Comparison of ENCODE assay signal across 8 mouse cellular contexts in genomic region chr4:54949561-54949940, GRCm38 (mm10). TPM values are rescaled to one million over a fixed set of nuclear protein-coding genes. Genes with fewer than 3 reads are reported as not detected.
DNase-seq lines count a peak whose midpoint lies in the region; ATAC-seq and TF ChIP-seq lines count a peak whose summit lies in the region.

No protein-coding gene starts in this region.

- no peak for TF ChIP-seq EP300 in ES-Bruce4 (IDR thresholded peaks at IDR 0.05; ENCODE audit: insufficient read depth, low read depth, low read length)

- peak; percentile 88 for DNase-seq in heart, adult 11 months
- DNase-seq in heart, postnatal 36 days, result no peak
- DNase-seq in frontal cortex, postnatal 25 days (ENCODE audit: low spot score in 2 of 2), result no peak

- H3K27ac ChIP-seq in ES-Bruce4 (ENCODE audit: insufficient read depth, low read length), result peak overlapping the region; percentile 48; the same call in 1 of the 2 replicates
- H3K27ac ChIP-seq in embryonic facial prominence, embryonic 13.5 days, result peak overlapping the region; percentile 98
- peak overlapping the region; percentile 95 for H3K27ac ChIP-seq in intestine, embryonic 16.5 days (ENCODE audit: low read length)
- H3K27ac ChIP-seq in midbrain, embryonic 16.5 days (ENCODE audit: low read length), result peak overlapping the region; percentile 99

- no peaks in the 10 kb centered on the region for H3K9me3 ChIP-seq in ES-Bruce4 (replicated peaks; ENCODE audit: control insufficient read depth, insufficient read depth, low read length, poor library complexity, severe bottlenecking)
- no peaks in the 10 kb centered on the region for H3K9me3 ChIP-seq in embryonic facial prominence, embryonic 13.5 days
- no peaks in the 10 kb centered on the region for H3K9me3 ChIP-seq in intestine, embryonic 16.5 days (ENCODE audit: control insufficient read depth, low read length)
- no peaks in the 10 kb centered on the region for H3K9me3 ChIP-seq in midbrain, embryonic 16.5 days (replicated peaks; ENCODE audit: control insufficient read depth, low read length, poor library complexity, severe bottlenecking)

- intact Hi-C loops in heart, postnatal 36 days (cut with DNase I), result loop anchor here (5.0 to 10.0 kb wide), 4 partner anchors 128 to 1015 kb away; no protein-coding TSS in a partner anchor

- no peak for ATAC-seq in embryonic facial prominence, embryonic 13.5 days (ENCODE audit: insufficient number of reproducible peaks, insufficient read depth, low FRiP score, low TSS enrichment, low read depth)
- ATAC-seq in intestine, embryonic 16.5 days, result no peak
- no peak for ATAC-seq in midbrain, embryonic 16.5 days
- no peak for ATAC-seq in monocyte, adult 5-6 weeks (replicated peaks; ENCODE audit: insufficient number of reproducible peaks, low FRiP score, low TSS enrichment, poor library complexity, severe bottlenecking)

- no peaks in the 10 kb centered on the region for H3K4me1 ChIP-seq in ES-Bruce4 (ENCODE audit: control insufficient read depth, insufficient read depth, low read length)
- H3K4me1 ChIP-seq in embryonic facial prominence, embryonic 13.5 days, result peaks cover 30% of the 10 kb centered on the region
- peaks cover 21% of the 10 kb centered on the region for H3K4me1 ChIP-seq in intestine, embryonic 16.5 days (ENCODE audit: control insufficient read depth, insufficient read depth, low read length)
- peaks cover 30% of the 10 kb centered on the region for H3K4me1 ChIP-seq in midbrain, embryonic 16.5 days (ENCODE audit: control insufficient read depth, insufficient read depth, low read length)

- H3K36me3 ChIP-seq in ES-Bruce4 (ENCODE audit: control insufficient read depth, insufficient read depth, low read length, poor library complexity, severe bottlenecking), result peaks cover 5% of the 10 kb centered on the region
- H3K36me3 ChIP-seq in embryonic facial prominence, embryonic 13.5 days, result no peaks in the 10 kb centered on the region
- H3K36me3 ChIP-seq in intestine, embryonic 16.5 days (ENCODE audit: control insufficient read depth, insufficient read depth, low read length), result no peaks in the 10 kb centered on the region
- no peaks in the 10 kb centered on the region for H3K36me3 ChIP-seq in midbrain, embryonic 16.5 days (ENCODE audit: control insufficient read depth, insufficient read depth, low read length)

- no peaks in the 10 kb centered on the region for H3K27me3 ChIP-seq in ES-Bruce4 (ENCODE audit: control insufficient read depth, insufficient read depth, low read length, poor library complexity, severe bottlenecking)
- no peaks in the 10 kb centered on the region for H3K27me3 ChIP-seq in embryonic facial prominence, embryonic 13.5 days
- no peaks in the 10 kb centered on the region for H3K27me3 ChIP-seq in intestine, embryonic 16.5 days (replicated peaks; ENCODE audit: control insufficient read depth, insufficient read depth, low read length)
- H3K27me3 ChIP-seq in midbrain, embryonic 16.5 days (ENCODE audit: control insufficient read depth, insufficient read depth, low read depth, low read length), result no peaks in the 10 kb centered on the region

- no peak for TF ChIP-seq CTCF in ES-Bruce4 (IDR thresholded peaks at IDR 0.05; ENCODE audit: low read depth, low read length)

- peak overlapping the region; percentile 82 for H3K4me2 ChIP-seq in embryonic facial prominence, embryonic 13.5 days
- H3K4me2 ChIP-seq in intestine, embryonic 16.5 days (ENCODE audit: low read depth, low read length), result peak overlapping the region; percentile 82
- H3K4me2 ChIP-seq in midbrain, embryonic 16.5 days (ENCODE audit: low read length), result peak overlapping the region; percentile 80

- H3K4me3 ChIP-seq in ES-Bruce4 (ENCODE audit: low read depth, low read length), result peak overlapping the region; percentile 98; the same call in 1 of the 2 replicates
- H3K4me3 ChIP-seq in embryonic facial prominence, embryonic 13.5 days, result peak overlapping the region; percentile 80
- H3K4me3 ChIP-seq in intestine, embryonic 16.5 days (ENCODE audit: low read length), result peak overlapping the region; percentile 78
- peak overlapping the region; percentile 86 for H3K4me3 ChIP-seq in midbrain, embryonic 16.5 days (ENCODE audit: low read depth, low read length)

- peak overlapping the region; percentile 89 for H3K9ac ChIP-seq in ES-Bruce4 (ENCODE audit: low read depth, poor library complexity, severe bottlenecking)
- H3K9ac ChIP-seq in embryonic facial prominence, embryonic 13.5 days, result peak overlapping the region; percentile 92
- peak overlapping the region; percentile 82 for H3K9ac ChIP-seq in intestine, embryonic 16.5 days (ENCODE audit: low read depth, low read length)
- peak overlapping the region; percentile 96 for H3K9ac ChIP-seq in midbrain, embryonic 16.5 days (ENCODE audit: low read depth, low read length)

- 7% methylated on average over 7 of the region's 7 CpGs for WGBS in embryonic facial prominence, embryonic 13.5 days
- 6% methylated on average over 7 of the region's 7 CpGs for WGBS in intestine, embryonic 16.5 days
- WGBS in midbrain, embryonic 16.5 days, result 5% methylated on average over 7 of the region's 7 CpGs

- TF ChIP-seq POLR2A in ES-Bruce4 (IDR thresholded peaks at IDR 0.05; ENCODE audit: insufficient read depth, low read length), result no peak

RNA-seq across cellular contexts. Expression of gene Zfp462, which starts 4.7 kb away (rescaled TPM):
- 1 to 10 TPM; 7.2 to 7.5 TPM for total RNA-seq in heart, postnatal 36 days (2021)
- 124 and 134 TPM in 2 replicates for polyA plus RNA-seq in ES-Bruce4 (2011; ENCODE audit: insufficient read depth, insufficient read length, low read depth, missing spikeins)
- 7.7 and 9.0 TPM in 2 replicates for polyA plus RNA-seq in embryonic facial prominence, embryonic 13.5 days (2015; fragmentation: Nextera tagmentation; extraction: Ambion mirVana)
- polyA plus RNA-seq in intestine, embryonic 16.5 days (2015; fragmentation: Nextera tagmentation; extraction: Ambion mirVana), result 2.2 and 2.4 TPM in 2 replicates
- polyA plus RNA-seq in midbrain, embryonic 16.5 days (2015; fragmentation: Nextera tagmentation; extraction: Ambion mirVana), result 9.9 and 15.5 TPM in 2 replicates
- total RNA-seq in monocyte, adult 5-6 weeks (2017), result not detected in 3 replicates

Comparison
In these comparisons a context has a peak if more than half of its experiments do, and no peak if none do; other contexts are left out.
1. H3K27ac ChIP-seq: peak in every context shown above with its lines; median percentile 99 in midbrain, embryonic 16.5 days; 98 in embryonic facial prominence, embryonic 13.5 days; 95 in intestine, embryonic 16.5 days; 48 in ES-Bruce4.